Mouse (Mus musculus): ENCODE results near the gene Bbof1.

- TF ChIP-seq CTCF (IDR thresholded peaks at IDR 0.05) = no peak
- TF ChIP-seq EP300 (IDR thresholded peaks at IDR 0.05) = no peak
Observed at GRCm38 (mm10) chr12:84404541-84404940, 4.3 kb upstream of the Bbof1 start.

Data from lung, postnatal 0 days (tissue).